Mouse (Mus musculus) heart, postnatal 4 days (tissue): Measurements from ENCODE around the gene Gm10190. TPM values are rescaled to one million over a fixed set of nuclear protein-coding genes. Genes with fewer than 3 reads are reported as not detected.

Experiments used
- total RNA-seq, 2 experiments: library from RNA; stranded (reverse); gene quantifications; 2 replicates each; pipeline ENCODE4 v1.2.3; 2021

Gm10190 gene
- total RNA-seq, 2 experiments from 2014 or later = 1.4 to 1.8 TPM

Other genes with a start within 250 kb of the Gm10190 start
- gene Galm, start 246.1 kb downstream of the Gm10190 start, total RNA-seq = 1 to 10 TPM; 6.9 to 9.1 TPM
- 100 to 1,000 TPM; 104 to 109 TPM for gene Srsf7, start 166.2 kb downstream of the Gm10190 start, total RNA-seq
- not detected for gene Ttc39d, start 166.1 kb downstream of the Gm10190 start, total RNA-seq
- gene Gemin6, start 149.1 kb downstream of the Gm10190 start, total RNA-seq = 1 to 10 TPM; 6.1 to 7.8 TPM
- 10 to 100 TPM; 13.3 to 15.6 TPM for gene Morn2, start 83.3 kb downstream of the Gm10190 start, total RNA-seq
- gene Dhx57, start 83.1 kb downstream of the Gm10190 start, total RNA-seq = 1 to 10 TPM; 9.2 to 9.3 TPM
- 1 to 10 TPM; 1.1 to 1.5 TPM for gene Arhgef33, start 66.1 kb downstream of the Gm10190 start, total RNA-seq
- gene Sos1, start 106.9 kb upstream of the Gm10190 start, total RNA-seq = 10 to 100 TPM; 17.7 to 18.0 TPM
- gene Cdkl4, start 204.3 kb upstream of the Gm10190 start, total RNA-seq = under 1 TPM in 1 of 2 experiments, not detected in 1; 0.09 TPM